Mouse (Mus musculus) liver, embryonic 13.5 days (tissue): ENCODE results near the gene Cyp4a12a. TPM values are rescaled to one million over a fixed set of nuclear protein-coding genes. Genes with fewer than 3 reads are reported as not detected.
"Not testable (repeated sequence)": the region's sequence is repeated elsewhere in the genome, so short reads cannot be mapped to it uniquely, and the experiment has no call there.

Source experiments
- ATAC-seq: fragments of 200-750 bp; cut with Nextera tagmentation; 2 replicates; pipeline ENCODE4 v1.8.0; 2017; ENCODE audit warnings: low read depth, mild to moderate bottlenecking, moderate number of reproducible peaks, moderate library complexity
- DNase-seq: peaks from one replicate; pipeline ENCODE4 v3.0.0; 2022
- H3K27ac ChIP-seq: fragments of 300-500 bp; sonication (generic); 2 replicates; pipeline ENCODE4 v1.5.1; 2015; ENCODE audit warnings: moderate library complexity, mild to moderate bottlenecking, inconsistent platforms
- H3K27me3 ChIP-seq: fragments of 300-500 bp; sonication (generic); 2 replicates; pipeline ENCODE4 v1.6.1; 2015; ENCODE audit warnings: mild to moderate bottlenecking, inconsistent platforms
- H3K36me3 ChIP-seq: fragments of 300-500 bp; sonication (generic); 2 replicates; pipeline ENCODE4 v1.6.1; 2015; ENCODE audit warnings: mild to moderate bottlenecking, inconsistent platforms
- H3K4me1 ChIP-seq: fragments of 300-500 bp; sonication (generic); replicated peaks from 2 replicates; pipeline ENCODE4 v1.6.1; 2015; ENCODE audit warnings: inconsistent platforms
- H3K4me2 ChIP-seq: fragments of 300-500 bp; sonication (generic); 2 replicates; pipeline ENCODE4 v1.6.1; 2015; ENCODE audit warnings: inconsistent platforms, mild to moderate bottlenecking, moderate library complexity
- H3K4me3 ChIP-seq: fragments of 300-500 bp; sonication (generic); replicated peaks from 2 replicates; pipeline ENCODE4 v1.5.1; 2015; ENCODE audit warnings: mild to moderate bottlenecking, inconsistent platforms
- H3K9ac ChIP-seq: fragments of 300-500 bp; sonication (generic); 2 replicates; pipeline ENCODE4 v1.6.1; 2015; ENCODE audit warnings: mild to moderate bottlenecking, inconsistent platforms
- H3K9me3 ChIP-seq: fragments of 300-500 bp; sonication (generic); replicated peaks from 2 replicates; pipeline ENCODE4 v1.6.1; 2016; ENCODE audit warnings: inconsistent platforms
- WGBS: fragments of 180-500 bp; shearing (Covaris S2); methylation state at CpG from one replicate; pipeline ENCODE4 v1.1.7; 2015; ENCODE audit not compliant: insufficient replicate concordance; 5-methylcytosine and 5-hydroxymethylcytosine counted together
- polyA plus RNA-seq: library from polyadenylated mRNA; unstranded; fragments of >200 nt; fragmentation: Nextera tagmentation; extraction: Ambion mirVana; gene quantifications from 2 replicates; pipeline ENCODE4 v1.2.1, GENCODE M21; 2015

Cyp4a12a gene
- not detected in 2 replicates for polyA plus RNA-seq

GRCm38 (mm10) chr4:115298746-115299145 lies at the start of gene Cyp4a12a:
TSS of gene Cyp4a12a (plus strand) at chr4:115299046.
- ATAC-seq, DNase-seq, H3K4me1 ChIP-seq, H3K4me3 ChIP-seq, H3K9me3 ChIP-seq, H3K36me3 ChIP-seq, H3K27me3 ChIP-seq, H3K9ac ChIP-seq, H3K4me2 ChIP-seq, H3K27ac ChIP-seq: not testable (repeated sequence)

GRCm38 (mm10) chr4:115264687-115265569 lies 33.9 kb upstream of the Cyp4a12a start:
- H3K4me3 ChIP-seq, H3K27ac ChIP-seq, H3K4me1 ChIP-seq, DNase-seq, ATAC-seq, H3K4me2 ChIP-seq, H3K9me3 ChIP-seq, H3K36me3 ChIP-seq, H3K27me3 ChIP-seq, H3K9ac ChIP-seq: not testable (repeated sequence)
- WGBS, result 66% methylated on average over 3 of the region's 4 CpGs

- not testable (repeated sequence) for H3K27ac ChIP-seq, H3K4me1 ChIP-seq, H3K9ac ChIP-seq, ATAC-seq, H3K36me3 ChIP-seq, DNase-seq, H3K4me3 ChIP-seq, H3K27me3 ChIP-seq, H3K9me3 ChIP-seq, H3K4me2 ChIP-seq
- WGBS, result 77% methylated on average over 2 of the region's 3 CpGs
Measured at GRCm38 (mm10) chr4:115278215-115278982, 20.4 kb upstream of the Cyp4a12a start.

- Histone ChIP-seq H3K9me3 (no peaks in the 10 kb centered on the region), H3K4me1 (no peaks in the 10 kb centered on the region), H3K36me3 (no peaks in the 10 kb centered on the region), H3K9ac (no peak overlapping the region), H3K27ac (no peak overlapping the region), H3K4me2 (peak overlapping the region; percentile 52), H3K4me3 (no peak overlapping the region), H3K27me3 (no peaks in the 10 kb centered on the region)
- no peak for ATAC-seq
- DNase-seq, result no peak
Measured at GRCm38 (mm10) chr4:115280342-115280741, 18.5 kb upstream of the Cyp4a12a start.

- 19% methylated on average over 10 of the region's 10 CpGs for WGBS
- H3K9me3 ChIP-seq, ATAC-seq, H3K36me3 ChIP-seq, H3K27ac ChIP-seq, DNase-seq, H3K4me1 ChIP-seq, H3K9ac ChIP-seq, H3K27me3 ChIP-seq: not testable (repeated sequence)
- Histone ChIP-seq H3K4me3 (peak overlapping the region; percentile 39), H3K4me2 (peak overlapping the region; percentile 52)
Measured at GRCm38 (mm10) chr4:115280779-115281178, 18.1 kb upstream of the Cyp4a12a start.

- not testable (repeated sequence) for H3K36me3 ChIP-seq, H3K27me3 ChIP-seq, H3K27ac ChIP-seq, DNase-seq, H3K9ac ChIP-seq, ATAC-seq, H3K9me3 ChIP-seq, H3K4me1 ChIP-seq
- WGBS, result 13% methylated on average over 23 of the region's 23 CpGs
- peak overlapping the region; percentile 39 for H3K4me3 ChIP-seq
- H3K4me2 ChIP-seq, result peak overlapping the region; percentile 52
Measured at GRCm38 (mm10) chr4:115281231-115281767, 17.5 kb upstream of the Cyp4a12a start.

GRCm38 (mm10) chr4:115325722-115326121 lies 26.9 kb downstream of the Cyp4a12a start:
- not testable (repeated sequence) for H3K27ac ChIP-seq, H3K9ac ChIP-seq, ATAC-seq, H3K4me1 ChIP-seq, H3K4me3 ChIP-seq, H3K9me3 ChIP-seq, H3K4me2 ChIP-seq, DNase-seq, H3K36me3 ChIP-seq, H3K27me3 ChIP-seq

- not testable (repeated sequence) for H3K9me3 ChIP-seq, ATAC-seq, H3K27me3 ChIP-seq, H3K36me3 ChIP-seq, H3K4me2 ChIP-seq, DNase-seq, H3K4me3 ChIP-seq, H3K4me1 ChIP-seq, H3K27ac ChIP-seq, H3K9ac ChIP-seq
- 44% methylated on average over 3 of the region's 3 CpGs for WGBS
Measured at GRCm38 (mm10) chr4:115365624-115366023, 66.8 kb downstream of the Cyp4a12a start.

- not testable (repeated sequence) for ATAC-seq, H3K27ac ChIP-seq, H3K36me3 ChIP-seq, H3K4me1 ChIP-seq, DNase-seq, H3K27me3 ChIP-seq, H3K9me3 ChIP-seq, H3K4me2 ChIP-seq, H3K9ac ChIP-seq, H3K4me3 ChIP-seq
Measured at GRCm38 (mm10) chr4:115368067-115368466, 69.2 kb downstream of the Cyp4a12a start.
